Mouse (Mus musculus) thymus, postnatal 14 days (tissue): ENCODE measurements around the gene Pcyt1b.

ENCODE experiments used
- DNase-seq: peaks from one replicate; pipeline ENCODE4 v3.0.0; 2021

The Pcyt1b gene

DNA sequence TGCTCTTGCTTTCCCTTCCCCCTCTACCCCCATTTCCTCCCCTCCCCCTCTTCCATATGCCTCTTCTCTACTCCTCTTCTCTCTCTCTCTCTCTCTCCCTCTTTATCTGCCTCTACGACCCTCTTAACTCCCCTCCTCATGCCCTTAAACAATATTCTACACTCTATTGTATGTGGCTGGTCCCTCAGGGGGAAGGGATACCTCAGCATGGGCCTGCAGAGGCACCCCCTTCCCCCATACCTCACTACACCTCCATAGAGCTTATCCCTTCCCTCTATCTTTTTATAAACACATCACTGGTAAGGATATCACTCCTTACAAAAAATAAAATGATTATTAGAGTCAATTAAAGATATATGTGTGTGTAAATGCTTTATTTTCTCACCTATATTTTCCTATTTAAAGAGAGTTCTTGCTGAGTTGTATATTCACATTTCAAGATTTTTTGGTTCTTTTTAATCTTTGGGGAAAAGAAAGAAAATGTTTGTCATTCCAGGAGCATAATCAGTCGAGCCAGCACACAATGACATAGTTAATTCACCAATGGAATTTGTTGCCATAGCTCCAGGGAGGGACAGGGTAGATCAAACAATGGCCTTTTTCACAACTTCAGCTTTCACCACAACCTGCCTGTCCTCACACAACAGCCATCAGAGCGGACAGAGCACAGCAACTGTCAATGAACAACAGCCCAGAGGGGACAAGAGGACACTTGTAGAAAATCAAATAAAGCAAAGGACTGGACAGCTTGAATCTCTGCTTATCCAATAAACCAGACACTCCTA, at the start of gene Pcyt1b:
TSS of gene Pcyt1b (plus strand) at position 646 of the 785 bp plus-strand sequence.
- DNase-seq, result no peak

DNA sequence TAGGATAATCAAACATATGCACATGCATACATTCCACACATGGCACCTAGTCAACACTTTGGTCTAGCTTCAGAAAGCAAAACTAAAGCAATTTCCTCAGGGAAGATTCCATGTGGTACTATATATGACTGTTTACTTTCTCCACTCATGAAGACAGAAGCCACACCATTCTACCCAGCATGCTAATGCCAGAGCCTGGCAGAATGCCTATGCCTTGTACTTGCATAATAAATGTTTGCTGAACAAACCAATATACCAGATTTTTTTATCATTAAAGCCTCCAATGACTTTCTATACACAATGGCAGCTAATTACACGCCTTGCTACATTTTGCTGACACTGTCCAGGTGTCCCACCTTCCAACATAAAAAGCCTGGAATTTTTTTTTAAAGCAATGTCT, 24.4 kb upstream of the Pcyt1b start:
- DNase-seq, result no peak

DNA sequence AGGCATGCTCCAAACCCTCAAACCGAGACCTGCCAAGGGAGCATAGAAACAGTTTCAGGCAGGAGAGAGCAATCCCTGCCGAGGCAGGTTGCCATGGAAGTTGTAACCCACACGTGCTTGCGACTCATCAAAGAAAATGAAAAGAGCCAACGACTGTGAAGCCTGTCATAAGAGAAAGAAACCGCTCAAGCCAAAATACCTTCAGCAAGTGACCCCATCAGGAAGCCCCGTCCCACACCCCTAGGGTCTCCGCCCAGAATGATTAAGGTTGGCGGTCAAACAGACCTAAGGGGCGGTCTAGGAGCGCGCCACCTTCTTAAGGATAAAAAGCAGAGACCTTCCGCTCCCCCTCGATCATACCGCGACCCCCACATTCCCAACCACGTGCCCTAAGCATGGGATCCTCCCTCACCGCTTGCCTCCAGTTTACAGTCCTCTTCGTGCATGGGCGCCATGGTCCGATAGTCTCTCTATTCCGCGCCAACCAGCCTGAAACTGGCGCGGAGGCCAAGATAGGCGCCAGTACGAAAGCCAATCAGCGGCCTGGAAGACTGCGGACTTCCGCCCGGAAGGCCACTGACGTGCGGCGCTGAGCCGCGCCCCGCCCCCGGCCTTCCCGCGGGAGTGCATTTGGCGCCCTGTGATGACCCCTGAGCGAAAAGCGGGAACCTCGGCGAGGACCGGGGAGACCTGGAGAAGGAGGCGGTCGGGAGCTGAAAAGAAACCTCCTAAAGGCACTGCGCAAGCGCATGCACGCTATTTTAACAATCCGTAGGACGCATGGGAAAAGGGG, 22.8 kb upstream of the Pcyt1b start, which contains the start of gene Pola1:
TSS of gene Pola1 (minus strand) at position 499 of the 793 bp plus-strand sequence.
- DNase-seq, result peak; percentile 71

DNA sequence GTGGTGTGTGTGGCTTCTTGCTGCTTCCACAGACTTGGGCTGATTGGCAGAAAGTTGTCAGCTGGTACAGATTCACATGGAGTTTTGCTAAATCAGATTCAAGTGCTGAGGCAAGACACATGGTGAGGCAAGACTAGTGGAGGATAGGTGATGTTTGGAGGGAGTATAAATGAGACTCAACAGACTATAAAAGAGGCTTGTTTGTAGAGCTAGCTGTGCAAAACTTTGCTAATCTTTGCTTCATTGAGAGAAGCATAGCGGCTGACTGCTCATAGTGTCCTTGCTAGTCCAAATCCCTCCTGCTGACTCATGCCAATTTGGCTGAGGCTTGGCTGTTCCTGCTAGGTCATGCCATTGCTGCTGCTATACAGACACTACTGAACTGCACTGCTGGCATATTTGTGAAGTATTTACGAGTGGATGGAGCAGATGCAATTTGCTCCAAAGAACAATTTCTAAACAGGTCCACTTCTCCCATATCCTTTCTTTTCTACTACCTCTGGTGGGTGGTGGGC, 19.7 kb upstream of the Pcyt1b start:
- no peak for DNase-seq

DNA sequence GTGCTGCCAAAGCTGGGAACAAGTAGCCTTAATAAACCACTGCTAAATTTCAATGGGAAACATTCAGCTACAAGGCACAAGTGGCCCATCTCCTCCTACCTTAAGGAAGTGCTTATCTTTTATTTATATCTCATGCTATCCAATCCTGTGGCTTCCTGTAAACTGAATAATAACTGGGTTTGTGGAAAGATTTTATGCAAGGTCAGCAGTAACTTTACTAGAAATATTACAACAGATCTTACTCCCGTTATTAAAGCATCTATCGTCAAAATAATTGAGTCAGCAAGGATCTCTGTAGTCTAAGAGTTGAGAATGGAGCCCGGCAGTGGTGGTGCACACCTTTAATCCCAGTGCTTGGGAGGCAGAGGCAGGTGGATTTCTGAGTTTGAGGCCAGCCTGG, 11.1 kb upstream of the Pcyt1b start:
- DNase-seq, result no peak

DNA sequence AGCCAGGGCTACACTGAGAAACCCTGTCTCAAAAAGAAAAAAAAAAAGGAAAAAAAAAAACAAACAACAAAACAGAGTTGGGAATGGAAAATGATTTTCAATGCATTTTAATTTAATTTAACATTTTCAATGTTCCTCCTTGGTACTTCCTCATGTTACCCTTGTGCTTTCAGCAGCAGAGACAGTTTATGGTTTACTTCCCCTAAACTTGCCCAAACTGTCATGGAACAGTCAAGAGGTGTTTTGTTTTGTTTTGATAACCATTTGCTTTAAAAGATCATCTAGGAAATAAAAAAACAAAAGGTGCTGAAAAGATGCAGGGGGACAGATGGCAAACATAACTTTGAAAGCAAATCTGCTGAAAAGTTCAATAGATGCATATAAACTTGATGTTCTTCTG, 10.6 kb upstream of the Pcyt1b start:
- no peak for DNase-seq

DNA sequence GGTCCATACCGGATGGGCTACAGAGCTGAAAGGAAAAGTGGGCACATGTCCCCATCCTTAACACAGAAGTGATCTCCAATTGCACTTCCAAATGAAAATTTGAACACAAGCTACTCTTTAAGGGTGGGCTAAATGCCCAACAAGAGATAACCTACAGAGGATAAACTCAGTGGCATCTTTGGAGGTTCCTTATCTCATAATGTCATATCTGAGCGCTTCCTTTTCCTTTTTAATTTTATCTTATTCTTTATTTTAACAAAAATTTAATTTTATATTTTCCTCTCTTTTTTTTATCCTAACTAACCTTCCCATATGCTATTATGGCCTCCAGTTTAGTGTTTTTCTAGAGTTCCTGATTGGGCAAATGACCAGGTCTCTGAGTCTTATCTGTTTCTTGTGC, 3.9 kb upstream of the Pcyt1b start:
- no peak for DNase-seq

DNA sequence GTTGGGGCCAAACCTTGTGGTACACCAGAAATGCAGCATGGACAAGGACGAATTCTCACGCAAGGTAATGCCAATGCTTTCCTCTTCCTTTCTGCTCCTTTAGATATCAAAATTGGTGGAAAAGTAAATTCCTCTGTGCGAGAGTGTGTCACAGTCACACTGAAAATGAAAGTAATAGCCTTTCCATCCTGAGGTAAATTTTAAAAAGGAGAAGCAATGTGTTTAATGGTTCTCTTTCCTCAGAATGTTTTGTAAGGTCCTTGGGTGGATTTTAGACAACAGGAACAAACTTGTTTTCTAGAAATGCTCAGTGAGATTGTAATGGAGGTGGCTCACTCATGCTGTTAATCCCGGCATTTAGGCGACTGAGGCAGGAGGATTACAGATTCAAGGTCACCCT, 490 bp downstream of the Pcyt1b start:
- no peak for DNase-seq

DNA sequence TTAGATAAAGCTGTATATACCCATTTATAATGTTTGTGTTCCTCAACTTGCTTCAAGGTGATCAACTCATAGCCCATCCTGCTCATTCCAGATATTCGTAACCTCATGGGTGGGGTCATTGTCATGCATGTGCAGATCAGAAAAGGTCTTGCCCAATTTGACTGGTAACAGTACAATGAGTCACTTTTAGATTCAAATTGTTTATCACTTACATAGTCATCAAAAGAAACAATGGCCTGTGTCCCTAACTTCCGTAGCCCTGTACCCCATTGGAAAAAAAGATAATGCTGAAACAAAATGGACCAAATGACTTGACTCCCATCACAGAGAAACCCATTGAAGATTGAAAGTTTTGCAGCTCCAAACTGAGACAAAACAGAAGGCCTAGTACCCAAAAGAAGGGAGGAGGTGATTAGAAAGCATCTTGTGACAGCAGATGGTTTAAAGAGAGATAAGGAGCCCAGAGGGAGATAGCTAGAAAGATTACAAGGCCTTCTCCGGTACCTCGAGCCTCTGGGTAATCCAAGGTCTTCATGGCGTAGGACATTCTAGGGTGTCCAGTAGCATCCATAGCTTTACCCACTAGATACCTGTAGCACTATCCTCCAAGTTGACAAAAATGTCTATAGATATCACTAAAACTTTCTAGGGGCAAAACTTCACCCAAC, 9.4 kb downstream of the Pcyt1b start:
- no peak for DNase-seq

DNA sequence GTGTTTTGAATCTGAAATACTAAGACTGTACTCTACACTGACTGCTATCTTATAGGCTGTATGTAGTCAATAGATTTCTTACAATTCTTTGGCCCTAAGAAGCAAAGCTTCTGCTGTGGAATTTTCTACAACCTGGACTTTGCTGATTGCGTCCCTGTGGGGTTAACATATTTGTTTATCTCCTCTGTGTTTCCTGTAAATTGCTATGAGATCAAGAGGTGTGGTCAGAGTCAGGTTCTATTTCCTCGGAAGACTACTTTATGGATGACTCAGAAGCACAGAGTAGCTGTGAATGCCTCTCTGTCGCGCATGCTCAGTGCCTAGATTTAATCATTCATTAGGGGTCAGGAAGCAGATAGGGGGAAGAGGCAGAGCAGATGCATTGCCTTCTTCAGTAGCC, 10.1 kb downstream of the Pcyt1b start:
- DNase-seq, result no peak

DNA sequence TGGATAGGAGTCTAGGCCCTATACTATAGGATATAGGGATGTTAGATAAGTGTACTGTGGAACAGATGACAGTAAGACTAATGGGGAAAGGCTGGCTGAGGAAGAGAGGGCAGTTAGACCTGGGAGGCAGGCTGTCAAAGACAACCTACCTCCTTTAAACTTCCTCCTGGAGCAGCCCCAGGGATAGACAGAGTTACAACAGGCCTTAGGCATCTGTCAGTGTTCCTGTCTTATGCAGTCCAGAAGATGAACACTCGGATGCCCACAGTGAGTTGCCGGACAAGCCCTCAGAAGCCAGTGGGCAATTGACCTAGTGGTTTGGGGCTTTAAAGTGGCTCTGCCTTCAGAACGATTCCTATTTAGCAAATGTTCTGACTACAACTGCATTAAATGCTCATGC, 19.8 kb downstream of the Pcyt1b start:
- DNase-seq, result no peak

DNA sequence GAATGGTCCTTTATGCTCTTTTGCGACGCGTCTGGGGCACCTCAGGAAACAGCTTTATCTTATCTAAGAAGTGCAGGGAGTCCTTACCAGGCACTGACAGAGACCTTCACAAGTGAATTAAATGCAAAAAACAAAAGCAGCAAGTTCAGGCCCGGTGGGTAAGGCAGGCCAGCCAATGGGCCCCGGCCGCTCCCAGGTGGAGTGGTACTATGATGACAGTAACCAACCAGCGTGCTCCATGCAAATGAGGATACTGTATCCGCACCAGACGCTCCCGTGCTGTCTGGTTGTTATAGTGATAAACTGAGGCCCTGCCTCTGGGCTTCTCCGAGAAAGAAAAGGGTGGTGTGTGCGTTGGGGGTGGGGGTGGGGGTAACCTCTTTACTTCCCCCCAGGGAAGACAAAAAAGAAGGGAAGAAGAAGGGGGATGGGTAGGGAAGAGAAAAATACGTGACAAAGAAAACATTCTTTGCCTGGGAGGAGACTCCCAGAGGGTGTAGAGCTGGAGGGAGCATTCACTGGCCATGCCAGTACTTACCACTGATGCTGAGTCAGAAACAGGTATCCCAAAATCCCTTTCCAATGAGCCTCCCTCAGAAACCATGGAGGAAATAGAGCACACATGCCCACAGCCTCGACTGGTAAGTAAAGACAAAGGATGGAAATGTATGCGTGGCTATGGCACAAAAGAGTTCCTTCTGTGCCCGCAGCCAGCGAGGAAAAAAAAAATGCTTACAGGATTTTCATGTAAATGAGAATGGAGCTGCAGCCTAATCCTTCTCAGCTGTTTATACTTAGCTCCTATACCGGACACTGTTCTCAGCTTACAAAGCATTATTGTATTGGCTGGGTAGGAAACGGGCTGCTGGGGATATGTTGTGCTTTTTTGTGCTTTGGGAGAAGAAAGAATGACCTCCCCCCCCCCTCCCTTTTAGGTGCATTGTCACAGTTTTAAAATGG, 20.5 kb downstream of the Pcyt1b start:
- DNase-seq, result peak; percentile 74

DNA sequence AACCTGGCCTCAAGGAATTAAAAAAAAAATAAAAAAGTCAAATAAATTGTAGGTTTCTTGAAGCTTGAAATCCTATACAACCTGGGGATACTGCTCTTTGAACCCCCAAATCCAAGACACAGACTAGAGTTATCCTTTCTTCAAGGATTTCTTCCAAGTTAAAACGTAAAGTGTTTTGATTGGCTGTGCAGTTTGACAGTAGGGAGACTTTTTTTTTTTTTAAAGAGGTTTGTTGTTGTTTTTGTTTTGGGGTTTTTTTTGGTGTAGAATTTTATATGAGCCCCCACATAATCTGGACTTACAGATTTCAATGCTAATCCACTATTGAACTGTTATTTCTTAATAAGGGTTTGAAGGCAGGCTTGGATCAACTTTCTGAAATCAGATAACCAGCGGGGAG, 21.6 kb downstream of the Pcyt1b start:
- no peak for DNase-seq

DNA sequence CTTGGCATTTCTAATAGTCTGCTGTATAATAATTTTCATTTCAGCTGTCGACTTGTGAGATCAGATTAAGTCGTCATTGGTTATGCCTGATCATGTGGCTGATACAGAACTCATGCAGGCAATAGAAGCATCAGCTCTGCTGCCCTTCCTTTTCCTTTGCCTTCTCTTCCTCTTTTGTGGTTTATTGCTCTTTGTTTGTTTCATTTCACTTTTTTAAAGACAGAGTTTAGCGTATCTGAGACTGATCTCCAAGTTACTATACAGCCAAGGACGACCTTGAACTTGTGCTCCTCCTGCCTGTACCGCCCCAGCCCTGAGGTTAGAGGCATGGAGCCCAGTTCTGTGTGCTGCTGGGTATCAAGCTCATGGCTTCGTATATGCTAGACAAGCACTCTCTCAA, 34.6 kb downstream of the Pcyt1b start:
- no peak for DNase-seq

DNA sequence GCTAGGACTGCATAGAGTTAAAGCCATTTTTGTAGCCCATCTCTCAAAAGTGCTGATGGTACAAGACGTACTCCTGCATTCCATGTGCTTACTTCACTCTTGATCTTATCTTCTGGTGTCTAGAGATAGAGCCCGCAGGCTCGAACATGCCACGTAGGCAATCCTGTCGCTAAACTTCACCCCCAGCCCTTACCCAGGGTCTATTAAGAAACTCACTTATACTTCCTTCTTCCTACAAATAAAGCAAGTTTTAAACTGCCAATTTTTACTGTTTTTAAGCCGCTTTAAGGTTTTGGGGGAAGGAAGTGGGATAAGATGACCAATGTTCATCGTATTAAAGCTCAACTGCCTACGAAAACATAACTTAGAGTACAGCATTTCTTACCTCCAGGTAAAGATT, 36.0 kb downstream of the Pcyt1b start:
- DNase-seq, result no peak

DNA sequence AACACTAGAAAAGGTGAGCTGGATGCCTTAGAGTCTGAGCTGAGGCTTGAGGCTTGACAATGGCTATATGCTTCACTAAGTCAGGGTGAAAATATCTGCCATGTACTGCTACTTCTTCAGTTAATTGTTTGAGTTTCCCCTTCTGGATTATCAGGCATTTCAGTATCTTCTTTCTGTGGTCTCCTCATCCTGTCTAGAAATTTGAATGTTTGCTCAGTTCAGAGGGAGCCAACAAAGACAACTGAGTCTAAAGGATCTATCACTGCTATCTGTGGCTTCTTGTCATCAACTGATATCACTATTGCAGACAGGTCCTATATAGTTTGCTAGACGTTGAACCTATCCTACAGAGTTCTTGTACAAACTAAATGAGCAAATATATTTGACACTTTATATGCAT, 42.9 kb downstream of the Pcyt1b start:
- no peak for DNase-seq

DNA sequence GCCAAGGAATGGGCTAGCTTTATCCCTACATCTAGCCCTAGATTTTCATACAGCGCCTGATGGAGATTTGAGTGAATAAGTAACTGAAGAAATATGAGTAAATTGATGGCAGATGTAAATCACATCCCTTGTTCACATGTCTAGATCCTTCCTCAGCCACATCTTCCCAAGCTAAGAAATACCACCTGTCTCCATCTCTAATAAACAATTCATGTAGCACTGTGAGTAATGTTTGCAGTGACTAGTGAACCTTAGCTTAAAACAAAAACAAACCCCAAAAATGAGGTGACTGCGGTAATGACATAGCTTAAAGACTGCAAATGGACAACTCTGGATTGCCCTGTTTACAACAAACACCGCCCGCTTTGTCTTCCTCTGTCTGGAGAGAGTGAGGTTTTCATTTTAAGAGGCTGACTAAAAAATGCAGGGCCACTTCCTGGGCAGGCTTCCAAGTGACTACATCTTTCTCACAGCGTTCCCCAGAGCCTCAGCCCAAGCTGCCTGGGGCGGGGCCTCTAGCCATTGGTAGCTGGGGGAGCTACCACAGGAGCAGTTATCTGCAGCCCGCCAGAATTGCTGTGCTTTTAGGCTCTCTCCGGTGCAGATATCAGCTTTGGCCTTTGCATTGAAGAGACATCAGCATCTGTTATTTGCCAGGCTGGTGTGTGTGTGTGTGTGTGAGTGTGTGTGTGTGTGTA, 46.0 kb downstream of the Pcyt1b start:
- DNase-seq, result peak; percentile 41

DNA sequence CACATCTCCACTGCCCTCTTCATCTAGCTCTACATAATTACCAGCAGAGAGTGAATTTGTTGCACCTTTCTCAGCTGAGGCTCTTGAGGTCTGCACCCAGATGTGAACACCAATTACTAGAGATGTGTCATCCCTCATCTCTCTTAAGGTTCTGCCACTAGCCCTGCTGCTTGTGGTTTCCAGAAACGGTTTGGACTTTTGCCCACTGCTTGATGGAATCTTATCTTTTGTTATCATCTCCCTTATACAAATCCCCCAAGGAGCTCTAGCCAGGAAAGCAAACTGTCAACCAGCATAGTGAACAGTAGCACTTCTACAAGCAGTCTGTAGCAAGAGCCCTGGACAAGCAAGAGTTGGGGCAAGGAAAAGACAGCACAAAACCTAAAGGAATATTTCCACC, 57.9 kb downstream of the Pcyt1b start:
- DNase-seq, result no peak

DNA sequence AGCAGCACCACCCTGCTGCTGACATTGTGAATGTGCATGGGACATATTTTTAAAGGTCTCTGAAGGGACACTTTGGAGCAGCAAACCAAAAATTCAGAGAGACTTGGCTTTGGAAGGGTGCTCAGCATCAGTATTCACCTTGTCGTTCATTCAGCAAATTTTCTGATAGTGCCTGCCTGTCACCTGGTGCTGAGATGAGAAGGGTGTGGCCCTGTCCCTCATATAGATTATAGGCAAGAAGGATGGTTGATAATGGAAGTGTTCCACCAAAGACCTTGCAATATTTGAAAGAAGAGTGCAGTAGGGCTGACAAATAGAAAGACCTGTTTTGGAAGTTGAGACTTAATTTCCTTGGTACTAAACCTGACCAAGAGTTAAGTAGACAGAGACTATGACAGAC, 74.9 kb downstream of the Pcyt1b start:
- no peak for DNase-seq

DNA sequence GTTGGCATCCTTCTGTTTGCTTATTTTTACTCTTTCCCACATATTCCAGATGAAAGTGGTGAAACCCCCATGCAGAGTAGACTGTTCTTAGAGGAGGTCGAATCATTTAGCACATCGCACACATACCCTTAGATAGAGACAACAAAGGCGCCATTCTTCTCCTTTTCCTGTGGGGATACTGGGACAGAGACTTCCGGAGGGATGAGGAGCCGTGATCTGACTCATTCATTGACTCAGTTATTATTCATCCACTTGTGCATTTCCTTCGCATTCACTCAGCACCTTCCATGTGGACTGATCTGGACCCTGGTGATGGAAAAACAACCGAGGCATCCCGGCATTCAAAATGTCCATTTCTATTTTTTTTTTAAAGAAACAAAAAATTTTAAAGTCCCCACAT, 76.2 kb downstream of the Pcyt1b start:
- no peak for DNase-seq

DNA sequence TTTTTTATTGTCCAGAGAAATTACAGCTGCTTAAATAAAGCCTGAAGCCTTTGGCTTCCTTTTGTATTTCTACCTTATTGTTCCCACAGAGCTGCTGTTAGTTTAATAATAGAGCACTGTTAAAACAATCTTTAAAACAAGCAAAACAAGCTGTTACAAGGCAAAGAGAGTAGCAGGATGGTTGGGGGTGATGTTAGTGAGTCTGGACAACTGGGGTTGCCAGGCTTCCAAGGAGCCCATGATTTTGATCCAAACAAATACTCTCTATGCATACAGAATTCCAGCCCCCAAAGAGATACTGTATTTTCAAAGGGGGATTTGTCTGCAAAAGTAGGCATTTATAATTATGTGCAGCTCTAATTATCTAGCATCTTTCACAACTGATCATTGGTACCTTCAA, 77.7 kb downstream of the Pcyt1b start:
- DNase-seq, result no peak
